Mouse (Mus musculus): ENCODE data around the gene Gm11437. TPM values are rescaled to one million over a fixed set of nuclear protein-coding genes. Genes with fewer than 3 reads are reported as not detected.

Gene Gm11437
- polyA plus RNA-seq, 1 experiment from 2014 or later: not detected

DNA sequence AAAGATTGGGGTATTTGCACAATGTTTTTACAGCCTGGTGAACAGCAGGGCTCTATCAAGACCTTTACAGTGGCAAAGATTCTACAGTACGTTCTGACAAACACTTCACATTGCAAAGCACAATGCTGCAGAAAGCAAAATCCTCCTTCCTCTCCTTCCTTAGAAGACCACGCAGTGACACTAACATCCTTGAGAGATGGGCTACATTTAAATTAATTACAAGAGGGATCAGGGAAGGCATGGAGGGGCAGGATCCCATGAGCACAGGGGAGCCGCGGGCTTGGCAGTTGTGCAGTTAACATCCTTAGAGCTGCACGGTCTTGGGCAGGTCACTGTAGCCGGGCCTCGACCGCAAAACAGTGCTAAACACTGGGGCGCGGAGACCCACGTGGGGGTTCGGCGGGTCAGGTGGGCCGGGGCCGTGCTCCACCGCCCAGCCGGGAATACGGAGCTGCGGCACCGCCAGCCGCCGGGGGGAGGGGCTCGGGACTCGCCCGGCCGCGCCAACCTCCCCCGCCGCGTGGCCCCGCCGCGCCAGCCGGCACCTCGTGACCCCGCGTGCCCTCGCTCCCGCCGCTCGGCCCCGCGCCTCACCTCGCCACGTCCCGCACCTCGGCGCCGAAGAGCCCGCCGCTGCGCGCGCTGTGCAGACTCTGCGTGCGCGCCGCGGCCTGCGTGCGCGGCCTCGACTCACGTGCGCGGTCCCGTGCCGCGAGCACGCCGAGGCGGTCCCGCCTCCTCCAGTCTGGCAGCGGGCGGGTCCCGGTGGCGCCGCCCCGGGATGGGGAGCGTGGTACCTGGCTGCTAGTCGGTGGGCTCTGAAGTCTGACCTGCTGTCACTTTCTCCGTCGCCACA, 38.1 kb downstream of the Gm11437 start, which contains the start of the genes Tada2a and Acaca:
Gene Tada2a, minus strand, starts transcription at position 658 of the 856 bp plus-strand sequence.
Gene Acaca, plus strand, starts transcription at position 730 of the 856 bp plus-strand sequence.
- H3K4me1 ChIP-seq (replicated peaks; ENCODE audit: control insufficient read depth, insufficient read depth, low read length): no peaks in the 10 kb centered on the region; the same call in 1 of the 2 replicates
- under 1% methylated on average over 55 of the region's 83 CpGs for WGBS
- peak within 1 kb of the TSS; percentile 50 for H3K4me2 ChIP-seq (replicated peaks; ENCODE audit: low read depth, low read length)
- no peak within 1 kb of the TSS for H3K27ac ChIP-seq (ENCODE audit: low read depth, low read length)
- ATAC-seq (ENCODE audit: low FRiP score): peak; percentile 92
- no peaks in the 10 kb centered on the region for H3K36me3 ChIP-seq (ENCODE audit: control insufficient read depth, insufficient read depth, low read length)
- DNase-seq (ENCODE audit: low spot score): peak; percentile 94
- no peaks in the 10 kb centered on the region for H3K27me3 ChIP-seq (ENCODE audit: control insufficient read depth, insufficient read depth, low read length)
- peak within 1 kb of the TSS; percentile 81 for H3K9ac ChIP-seq (ENCODE audit: low read depth, low read length)
- peak within 1 kb of the TSS; percentile 62 for H3K4me3 ChIP-seq (ENCODE audit: low read depth, low read length)
- H3K9me3 ChIP-seq (ENCODE audit: control insufficient read depth, low read length): no peaks in the 10 kb centered on the region

DNA sequence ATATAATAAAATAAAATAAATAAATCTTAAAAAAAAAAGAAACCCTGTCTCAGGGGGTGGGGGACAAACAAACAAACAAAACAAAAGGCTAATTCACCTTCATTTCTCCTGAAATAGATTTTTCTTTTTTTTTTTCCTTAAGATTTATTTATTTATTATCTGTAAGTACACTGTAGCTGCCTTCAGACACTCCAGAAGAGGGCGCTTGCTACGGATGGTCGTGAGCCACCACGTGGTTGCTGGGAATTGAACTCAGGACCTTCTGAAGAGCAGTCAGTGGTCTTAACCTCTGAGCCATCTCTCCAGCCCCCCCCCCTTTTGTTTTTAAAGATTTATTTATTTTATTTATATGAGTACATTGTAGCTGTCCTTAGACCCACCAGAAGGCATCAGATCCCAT, 39.3 kb downstream of the Gm11437 start:
- Histone ChIP-seq H3K4me3 (ENCODE audit: low read depth, low read length) (no peak overlapping the region), H3K27ac (ENCODE audit: low read depth, low read length) (no peak overlapping the region)
- 88% methylated on average over 4 of the region's 4 CpGs for WGBS

DNA sequence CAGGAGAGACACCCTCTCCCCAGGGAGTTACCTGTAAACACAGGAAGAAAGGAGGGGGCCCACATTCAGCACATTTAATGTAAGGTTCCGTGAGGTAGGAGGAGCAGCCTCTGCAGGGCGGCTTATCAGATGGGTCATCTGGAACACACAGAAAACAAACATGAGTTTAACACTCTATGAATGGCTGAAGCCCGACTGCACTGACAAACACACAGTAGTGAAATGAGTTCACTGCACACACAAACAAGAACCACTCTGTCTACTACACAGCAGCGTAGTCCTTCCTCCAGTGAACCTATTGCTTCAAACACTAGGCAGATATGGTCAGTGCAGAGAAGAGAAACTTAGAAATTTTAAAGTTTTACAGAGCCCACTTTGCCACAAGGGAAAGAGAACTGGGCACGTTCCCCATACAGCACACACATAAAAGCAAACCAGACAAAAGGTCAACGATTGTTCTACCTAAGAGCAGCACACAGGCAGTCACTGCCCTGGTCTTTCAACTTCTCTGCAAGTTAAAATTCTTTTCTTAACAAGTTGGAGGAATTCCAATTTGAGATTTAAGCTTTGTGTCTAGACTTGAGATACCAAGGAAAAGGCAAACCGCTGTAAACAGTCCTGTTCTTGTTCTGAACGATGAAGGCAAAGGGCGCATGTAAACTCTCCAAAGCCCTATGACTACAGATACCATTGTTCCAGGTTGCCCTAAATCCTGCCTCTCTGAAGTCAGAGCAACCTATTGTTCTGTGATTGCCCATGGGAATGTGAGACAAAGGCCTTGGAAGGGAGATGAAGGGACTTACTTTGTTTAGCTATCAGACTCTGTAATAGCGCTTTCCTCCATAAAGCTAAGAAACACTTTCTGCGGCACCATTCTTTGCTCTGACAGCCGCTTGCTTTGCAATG, 46.0 kb downstream of the Gm11437 start:
- Histone ChIP-seq H3K9ac (ENCODE audit: low read depth, low read length) (no peak overlapping the region), H3K9me3 (ENCODE audit: control insufficient read depth, low read length) (no peaks in the 10 kb centered on the region), H3K4me2 (replicated peaks; ENCODE audit: low read depth, low read length) (no peak overlapping the region), H3K4me1 (replicated peaks; ENCODE audit: control insufficient read depth, insufficient read depth, low read length) (no peaks in the 10 kb centered on the region), H3K27me3 (ENCODE audit: control insufficient read depth, insufficient read depth, low read length) (no peaks in the 10 kb centered on the region), H3K36me3 (ENCODE audit: control insufficient read depth, insufficient read depth, low read length) (no peaks in the 10 kb centered on the region), H3K27ac (ENCODE audit: low read depth, low read length) (no peak overlapping the region), H3K4me3 (ENCODE audit: low read depth, low read length) (no peak overlapping the region)
- no peak for DNase-seq (ENCODE audit: low spot score)
- ATAC-seq (ENCODE audit: low FRiP score): no peak
- 87% methylated on average over 12 of the region's 12 CpGs for WGBS

More for the DNA sequence above, 39.3 kb downstream of the Gm11437 start:
- DNase-seq (ENCODE audit: low spot score) (no peak), ATAC-seq (ENCODE audit: low FRiP score) (no peak)
- Histone ChIP-seq H3K9ac (ENCODE audit: low read depth, low read length) (no peak overlapping the region), H3K4me1 (replicated peaks; ENCODE audit: control insufficient read depth, insufficient read depth, low read length) (no peaks in the 10 kb centered on the region; the same call in 1 of the 2 replicates), H3K27me3 (ENCODE audit: control insufficient read depth, insufficient read depth, low read length) (no peaks in the 10 kb centered on the region), H3K9me3 (ENCODE audit: control insufficient read depth, low read length) (no peaks in the 10 kb centered on the region), H3K36me3 (ENCODE audit: control insufficient read depth, insufficient read depth, low read length) (no peaks in the 10 kb centered on the region), H3K4me2 (replicated peaks; ENCODE audit: low read depth, low read length) (no peak overlapping the region)

DNA sequence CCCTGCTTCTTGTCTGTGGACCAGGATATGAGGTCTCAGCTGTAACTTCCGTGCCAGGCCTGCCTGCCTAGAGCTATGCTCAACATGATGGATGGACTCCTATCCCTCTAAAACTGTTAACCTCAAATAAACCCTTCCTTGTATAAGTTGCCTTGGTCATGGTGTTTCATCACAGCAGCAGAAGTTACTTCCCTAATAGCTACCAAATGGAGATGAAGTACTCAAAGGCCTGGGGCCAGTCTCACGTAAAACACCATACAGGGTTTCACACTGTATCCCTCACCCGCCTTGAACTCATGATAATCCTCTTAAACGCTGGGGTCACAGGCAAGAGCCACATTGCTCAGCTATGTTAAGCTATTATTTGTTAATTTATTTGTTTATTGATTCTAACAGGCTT, 49.8 kb downstream of the Gm11437 start:
- WGBS: 93% methylated on average over 4 of the region's 4 CpGs
- Histone ChIP-seq H3K36me3 (ENCODE audit: control insufficient read depth, insufficient read depth, low read length) (no peaks in the 10 kb centered on the region), H3K4me3 (ENCODE audit: low read depth, low read length) (no peak overlapping the region), H3K27ac (ENCODE audit: low read depth, low read length) (no peak overlapping the region), H3K27me3 (ENCODE audit: control insufficient read depth, insufficient read depth, low read length) (no peaks in the 10 kb centered on the region), H3K4me2 (replicated peaks; ENCODE audit: low read depth, low read length) (no peak overlapping the region), H3K9me3 (ENCODE audit: control insufficient read depth, low read length) (no peaks in the 10 kb centered on the region), H3K9ac (ENCODE audit: low read depth, low read length) (no peak overlapping the region), H3K4me1 (replicated peaks; ENCODE audit: control insufficient read depth, insufficient read depth, low read length) (no peaks in the 10 kb centered on the region)
- ATAC-seq (ENCODE audit: low FRiP score): no peak
- no peak for DNase-seq (ENCODE audit: low spot score)

DNA sequence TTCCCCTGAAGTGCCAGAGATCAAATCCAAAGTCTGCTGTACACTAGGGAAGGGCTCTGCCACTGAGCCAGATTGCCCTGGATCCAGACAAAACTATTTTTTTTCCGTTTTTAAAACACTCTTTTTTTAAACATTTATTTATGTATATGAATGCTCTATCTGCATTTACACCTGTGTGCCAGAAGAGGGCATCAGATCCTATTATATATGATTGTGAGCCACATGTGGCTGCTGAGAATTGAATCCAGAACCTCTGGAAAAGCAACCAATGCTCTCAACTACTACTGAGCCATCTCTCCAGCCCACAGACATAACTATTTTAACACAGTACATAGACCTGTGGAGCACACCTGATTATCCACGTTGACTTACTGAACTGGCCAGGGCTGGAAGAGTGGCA, 51.1 kb downstream of the Gm11437 start:
- Histone ChIP-seq H3K4me3 (ENCODE audit: low read depth, low read length) (no peak overlapping the region), H3K4me2 (replicated peaks; ENCODE audit: low read depth, low read length) (no peak overlapping the region), H3K36me3 (ENCODE audit: control insufficient read depth, insufficient read depth, low read length) (no peaks in the 10 kb centered on the region), H3K4me1 (replicated peaks; ENCODE audit: control insufficient read depth, insufficient read depth, low read length) (no peaks in the 10 kb centered on the region), H3K27me3 (ENCODE audit: control insufficient read depth, insufficient read depth, low read length) (no peaks in the 10 kb centered on the region), H3K9me3 (ENCODE audit: control insufficient read depth, low read length) (no peaks in the 10 kb centered on the region), H3K27ac (ENCODE audit: low read depth, low read length) (no peak overlapping the region), H3K9ac (ENCODE audit: low read depth, low read length) (no peak overlapping the region)
- no peak for ATAC-seq (ENCODE audit: low FRiP score)
- 66% methylated on average over 2 of the region's 2 CpGs for WGBS
- no peak for DNase-seq (ENCODE audit: low spot score)

DNA sequence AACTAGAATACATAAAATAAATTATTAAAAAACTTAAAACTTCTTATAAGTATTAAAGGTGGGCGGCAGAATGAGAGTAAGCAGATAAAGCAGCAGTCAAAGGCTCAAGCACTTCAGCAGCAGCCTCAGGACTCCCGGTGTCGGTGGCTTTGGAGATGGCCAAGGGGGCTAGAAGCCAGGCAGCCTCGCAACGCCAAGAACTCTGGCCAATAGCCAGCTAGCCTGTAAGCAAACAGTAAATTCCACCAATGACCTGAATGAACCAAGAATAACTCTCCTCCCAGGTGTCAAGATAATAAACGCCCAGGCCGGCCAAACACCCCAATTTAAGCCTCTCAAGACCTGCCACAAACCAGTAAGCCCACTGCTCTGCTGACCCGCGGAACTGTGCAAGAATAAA, 51.6 kb downstream of the Gm11437 start:
- Histone ChIP-seq H3K36me3 (ENCODE audit: control insufficient read depth, insufficient read depth, low read length) (no peaks in the 10 kb centered on the region), H3K4me1 (replicated peaks; ENCODE audit: control insufficient read depth, insufficient read depth, low read length) (no peaks in the 10 kb centered on the region), H3K27ac (ENCODE audit: low read depth, low read length) (no peak overlapping the region), H3K4me2 (replicated peaks; ENCODE audit: low read depth, low read length) (no peak overlapping the region), H3K9me3 (ENCODE audit: control insufficient read depth, low read length) (no peaks in the 10 kb centered on the region), H3K9ac (ENCODE audit: low read depth, low read length) (no peak overlapping the region), H3K27me3 (ENCODE audit: control insufficient read depth, insufficient read depth, low read length) (no peaks in the 10 kb centered on the region), H3K4me3 (ENCODE audit: low read depth, low read length) (no peak overlapping the region)
- WGBS: 92% methylated on average over 9 of the region's 9 CpGs
- DNase-seq (ENCODE audit: low spot score) (no peak), ATAC-seq (ENCODE audit: low FRiP score) (no peak)

DNA sequence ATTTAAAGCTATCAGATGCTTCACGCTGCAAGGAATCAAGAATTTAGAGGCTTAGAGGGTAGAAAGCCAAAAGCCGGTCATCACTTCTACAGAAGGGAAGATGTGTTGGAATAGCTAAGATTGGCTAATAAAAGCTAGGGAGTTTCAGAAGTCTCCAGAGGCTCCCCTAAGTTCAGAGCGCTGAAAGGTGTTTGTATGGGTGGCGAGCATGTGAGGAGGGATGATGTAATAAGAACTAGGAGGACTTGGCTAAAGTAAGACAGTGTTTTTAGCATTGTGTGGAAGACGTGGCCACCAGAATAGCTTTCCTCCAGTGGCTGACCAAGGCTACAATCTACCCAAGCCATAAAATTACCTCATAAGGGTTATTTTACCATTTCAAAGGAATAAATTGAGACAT, 53.7 kb downstream of the Gm11437 start:
- 92% methylated on average over 5 of the region's 5 CpGs for WGBS
- DNase-seq (ENCODE audit: low spot score) (no peak), ATAC-seq (ENCODE audit: low FRiP score) (no peak)
- H3K9ac ChIP-seq (ENCODE audit: low read depth, low read length): no peak overlapping the region
- no peaks in the 10 kb centered on the region for H3K27me3 ChIP-seq (ENCODE audit: control insufficient read depth, insufficient read depth, low read length)
- H3K4me2 ChIP-seq (replicated peaks; ENCODE audit: low read depth, low read length): no peak overlapping the region
- H3K4me3 ChIP-seq (ENCODE audit: low read depth, low read length): no peak overlapping the region
- H3K27ac ChIP-seq (ENCODE audit: low read depth, low read length): no peak overlapping the region
- H3K9me3 ChIP-seq (ENCODE audit: control insufficient read depth, low read length): no peaks in the 10 kb centered on the region
- H3K36me3 ChIP-seq (ENCODE audit: control insufficient read depth, insufficient read depth, low read length): no peaks in the 10 kb centered on the region
- H3K4me1 ChIP-seq (replicated peaks; ENCODE audit: control insufficient read depth, insufficient read depth, low read length): no peaks in the 10 kb centered on the region

DNA sequence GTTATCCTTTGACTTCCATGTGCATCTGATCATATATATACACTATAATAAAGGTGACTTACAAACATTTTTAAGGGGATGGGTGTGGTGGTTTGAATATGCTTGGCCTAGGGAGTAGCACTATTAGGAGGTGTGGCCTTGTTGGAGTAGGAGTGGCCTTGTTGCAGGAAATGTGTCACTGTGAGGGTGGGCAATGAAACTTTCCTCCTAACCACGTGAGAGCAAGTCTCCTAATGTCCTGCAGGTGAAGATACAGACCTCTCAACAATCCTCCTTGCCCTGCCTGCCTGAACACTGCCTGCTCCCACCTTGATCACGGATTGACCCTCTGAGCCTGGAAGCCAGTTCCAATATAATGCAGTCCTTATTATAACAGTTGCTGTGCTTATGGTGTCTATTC, 60.1 kb downstream of the Gm11437 start:
- no peaks in the 10 kb centered on the region for H3K4me1 ChIP-seq (replicated peaks; ENCODE audit: control insufficient read depth, insufficient read depth, low read length)
- no peak for DNase-seq (ENCODE audit: low spot score)
- ATAC-seq (ENCODE audit: low FRiP score): no peak
- no peaks in the 10 kb centered on the region for H3K36me3 ChIP-seq (ENCODE audit: control insufficient read depth, insufficient read depth, low read length)
- WGBS: 61% methylated on average over 2 of the region's 2 CpGs
- no peak overlapping the region for H3K4me3 ChIP-seq (ENCODE audit: low read depth, low read length)
- H3K4me2 ChIP-seq (replicated peaks; ENCODE audit: low read depth, low read length): no peak overlapping the region
- no peak overlapping the region for H3K27ac ChIP-seq (ENCODE audit: low read depth, low read length)
- no peaks in the 10 kb centered on the region for H3K9me3 ChIP-seq (ENCODE audit: control insufficient read depth, low read length)
- H3K9ac ChIP-seq (ENCODE audit: low read depth, low read length): no peak overlapping the region
- H3K27me3 ChIP-seq (ENCODE audit: control insufficient read depth, insufficient read depth, low read length): no peaks in the 10 kb centered on the region

Measured in hindbrain, embryonic 11.5 days (tissue).